Mouse (Mus musculus): Measurements from ENCODE around the gene 2610507B11Rik. TPM values are rescaled to one million over a fixed set of nuclear protein-coding genes. Genes with fewer than 3 reads are reported as not detected.

The 2610507B11Rik gene
- total RNA-seq, 2 experiments from 2014 or later: 178 to 185 TPM

Other genes with a start within 250 kb of the 2610507B11Rik start
- gene Dhrs13, start 229.5 kb upstream of the 2610507B11Rik start, total RNA-seq (2021): 1 to 10 TPM; 7.8 to 9.3 TPM
- 10 to 100 TPM; 89.1 to 98.5 TPM for gene Flot2, start 223.8 kb upstream of the 2610507B11Rik start, total RNA-seq (2021)
- 10 to 100 TPM; 23.7 to 24.0 TPM for gene Eral1, start 181.4 kb upstream of the 2610507B11Rik start, total RNA-seq (2021)
- 10 to 100 TPM; 17.1 to 17.5 TPM for gene Fam222b, start 167.1 kb upstream of the 2610507B11Rik start, total RNA-seq (2021)
- 10 to 100 TPM; 25.8 to 27.5 TPM for gene Traf4, start 96.2 kb upstream of the 2610507B11Rik start, total RNA-seq (2021)
- 1 to 10 TPM; 7.7 to 8.6 TPM for gene Nek8, start 85.1 kb upstream of the 2610507B11Rik start, total RNA-seq (2021)
- 1 to 10 TPM; 8.4 to 9.8 TPM for gene Tlcd1, start 85.0 kb upstream of the 2610507B11Rik start, total RNA-seq (2021)
- 1,000 to 10,000 TPM; 1,082 to 1,148 TPM for gene Rpl23a, start 78.2 kb upstream of the 2610507B11Rik start, total RNA-seq (2021)
- gene Rab34, start 73.3 kb upstream of the 2610507B11Rik start, total RNA-seq (2021): 10 to 100 TPM; 25.2 to 28.0 TPM
- 1 to 10 TPM in 1 of 2 experiments, under 1 TPM in 1; 0.81 to 1.4 TPM for gene Proca1, start 68.4 kb upstream of the 2610507B11Rik start, total RNA-seq (2021)
- 10 to 100 TPM; 41.2 to 43.9 TPM for gene Sdf2, start 16.0 kb upstream of the 2610507B11Rik start, total RNA-seq (2021)
- gene Supt6, start 15.8 kb upstream of the 2610507B11Rik start, total RNA-seq (2021): 10 to 100 TPM; 35.7 to 37.2 TPM
- 1 to 10 TPM; 1.2 to 1.4 TPM for gene BC030499, start 29.1 kb downstream of the 2610507B11Rik start, total RNA-seq (2021)
- 10 to 100 TPM; 32.6 to 33.2 TPM for gene Spag5, start 39.8 kb downstream of the 2610507B11Rik start, total RNA-seq (2021)
- gene Aldoc, start 61.2 kb downstream of the 2610507B11Rik start, total RNA-seq (2021): 1 to 10 TPM; 3.3 to 3.6 TPM
- gene Pigs, start 66.7 kb downstream of the 2610507B11Rik start, total RNA-seq (2021): 10 to 100 TPM; 27.0 to 27.2 TPM
- gene Unc119, start 81.7 kb downstream of the 2610507B11Rik start, total RNA-seq (2021): 10 to 100 TPM; 13.5 to 14.6 TPM
- not detected for gene Foxn1, start 124.8 kb downstream of the 2610507B11Rik start, total RNA-seq (2021)
- not detected for gene Slc13a2, start 160.5 kb downstream of the 2610507B11Rik start, total RNA-seq (2021)
- gene Slc46a1, start 203.9 kb downstream of the 2610507B11Rik start, total RNA-seq (2021): 1 to 10 TPM; 2.3 to 3.5 TPM
- gene Sarm1, start 236.0 kb downstream of the 2610507B11Rik start, total RNA-seq (2021): under 1 TPM; 0.12 to 0.27 TPM
- 1 to 10 TPM; 4.8 to 8.6 TPM for gene Vtn, start 237.3 kb downstream of the 2610507B11Rik start, total RNA-seq (2021)
- gene Sebox, start 241.7 kb downstream of the 2610507B11Rik start, total RNA-seq (2021): not detected